Mouse (Mus musculus): ENCODE measurements around the gene Pdpn. TPM values are rescaled to one million over a fixed set of nuclear protein-coding genes. Genes with fewer than 3 reads are reported as not detected.

The Pdpn gene
- total and polyA plus RNA-seq, 3 experiments = not detected

- Histone ChIP-seq H3K4me3 (replicated peaks in 1 of 3; ENCODE audit: low read depth in 2 of 3, low read length in 2 of 3, poor library complexity in 1 of 3) (no peak overlapping the region), H3K27ac (ENCODE audit: insufficient read depth, low read depth) (no peak overlapping the region), H3K36me3 (replicated peaks in 1 of 2; ENCODE audit: control insufficient read depth in 1 of 2, insufficient read depth in 1 of 2, low read length in 1 of 2) (no peaks in the 10 kb centered on the region), H3K27me3 (replicated peaks) (peaks cover 42% of the 10 kb centered on the region), H3K9me3 (replicated peaks; ENCODE audit: low read length) (peaks cover 14% of the 10 kb centered on the region), H3K4me1 (ENCODE audit: control insufficient read depth in 1 of 2, insufficient read depth in 2 of 2) (no peaks in the 10 kb centered on the region; a peak in 1 of 4 replicates), H3K79me2 (replicated peaks; ENCODE audit: control insufficient read depth, extremely low read depth, insufficient read depth, poor library complexity, severe bottlenecking) (no peaks in the 10 kb centered on the region), H3K4me2 (ENCODE audit: insufficient read depth, low read depth, poor library complexity, severe bottlenecking) (no peak overlapping the region), H3K9ac (ENCODE audit: insufficient read depth, low read depth) (no peak overlapping the region)
- dilution Hi-C loops (cut with MboI; ENCODE audit: extremely low pct_ligation_motif_present, extremely low pct_unique_long_range_greater_than_20kb, low sequenced_read_pairs) (no loop called here), in situ Hi-C loops (cut with MboI; ENCODE audit: low pct_ligation_motif_present, low pct_unique_long_range_greater_than_20kb, low sequenced_read_pairs) (no loop called here)
- TF ChIP-seq JUN (IDR thresholded peaks at IDR 0.05; ENCODE audit: insufficient read depth, low read depth, low read length) (no peak), JUND (conservative IDR thresholded peaks at IDR 0.05; ENCODE audit: low read depth, low read length) (no peak), MAZ (IDR thresholded peaks at IDR 0.05; ENCODE audit: low read depth, low read length) (no peak)
- DNase-seq (ENCODE audit: extremely low read depth) = no peak
Observed at GRCm38 (mm10) chr4:143324176-143324924, 25.0 kb upstream of the Pdpn start.

- no peak for TF ChIP-seq CHD2 (IDR thresholded peaks at IDR 0.05; ENCODE audit: low read length)
- TF ChIP-seq USF2 (conservative IDR thresholded peaks at IDR 0.05; ENCODE audit: low read depth, low read length) = no peak
- TF ChIP-seq ZNF384 (IDR thresholded peaks at IDR 0.05; ENCODE audit: low read depth, low read length) = no peak
- no peak for TF ChIP-seq ZKSCAN1 (IDR thresholded peaks at IDR 0.05; ENCODE audit: borderline replicate concordance, low read depth, low read length)
- no peak for TF ChIP-seq BHLHE40 (IDR thresholded peaks at IDR 0.05; ENCODE audit: low read depth, low read length)
- TF ChIP-seq PAX5 (IDR thresholded peaks at IDR 0.05; ENCODE audit: low read length) = no peak
- no peak for TF ChIP-seq GABPA (IDR thresholded peaks at IDR 0.05; ENCODE audit: insufficient replicate concordance, low read depth, low read length)
- TF ChIP-seq TCF12 (IDR thresholded peaks at IDR 0.05; ENCODE audit: low read depth, low read length) = no peak
- no peak for TF ChIP-seq NRF1 (IDR thresholded peaks at IDR 0.05; ENCODE audit: low read depth, low read length)
- TF ChIP-seq MEF2A (IDR thresholded peaks at IDR 0.05; ENCODE audit: borderline replicate concordance, low read depth, low read length) = no peak
- TF ChIP-seq IRF4 (IDR thresholded peaks at IDR 0.05; ENCODE audit: low read depth, low read length) = no peak
- TF ChIP-seq SIN3A (IDR thresholded peaks at IDR 0.05; ENCODE audit: low read length) = no peak
- TF ChIP-seq MAX (IDR thresholded peaks at IDR 0.05; ENCODE audit: low read length) = no peak
- no peaks in the 10 kb centered on the region for H3K79me2 ChIP-seq (replicated peaks; ENCODE audit: control insufficient read depth, extremely low read depth, insufficient read depth, poor library complexity, severe bottlenecking)
- no peak for DNase-seq (ENCODE audit: extremely low read depth)
- peaks cover 5% of the 10 kb centered on the region for H3K9me3 ChIP-seq (replicated peaks; ENCODE audit: low read length)
- H3K4me3 ChIP-seq (replicated peaks in 1 of 3; ENCODE audit: low read depth in 2 of 3, low read length in 2 of 3, poor library complexity in 1 of 3) = no peak overlapping the region
- dilution Hi-C loops (cut with MboI; ENCODE audit: extremely low pct_ligation_motif_present, extremely low pct_unique_long_range_greater_than_20kb, low sequenced_read_pairs) = no loop called here
- no peak overlapping the region for H3K4me2 ChIP-seq (ENCODE audit: insufficient read depth, low read depth, poor library complexity, severe bottlenecking)
- no peaks in the 10 kb centered on the region for H3K4me1 ChIP-seq (ENCODE audit: control insufficient read depth in 1 of 2, insufficient read depth in 2 of 2)
- H3K27ac ChIP-seq (ENCODE audit: insufficient read depth, low read depth) = no peak overlapping the region
- no peak overlapping the region for H3K9ac ChIP-seq (ENCODE audit: insufficient read depth, low read depth)
- in situ Hi-C loops (cut with MboI; ENCODE audit: low pct_ligation_motif_present, low pct_unique_long_range_greater_than_20kb, low sequenced_read_pairs) = no loop called here
- H3K36me3 ChIP-seq (replicated peaks in 1 of 2; ENCODE audit: control insufficient read depth in 1 of 2, insufficient read depth in 1 of 2, low read length in 1 of 2) = no peaks in the 10 kb centered on the region
- H3K27me3 ChIP-seq (replicated peaks) = peaks cover 55% of the 10 kb centered on the region
Observed at GRCm38 (mm10) chr4:143313299-143313698, 13.9 kb upstream of the Pdpn start.
